Mouse (Mus musculus) kidney, postnatal 0 days (tissue): ENCODE results near the gene Ccdc81. TPM values are rescaled to one million over a fixed set of nuclear protein-coding genes. Genes with fewer than 3 reads are reported as not detected.

ENCODE experiments used
- ATAC-seq: fragments of 200-750 bp; cut with Nextera tagmentation; replicated peaks from 2 replicates; pipeline ENCODE4 v1.8.0; 2017; ENCODE audit warnings: low read depth, moderate number of reproducible peaks, moderate TSS enrichment, moderate library complexity; ENCODE audit not compliant: low FRiP score
- DNase-seq: peaks from one replicate; pipeline ENCODE4 v3.0.0-alpha.2; 2016; ENCODE audit warnings: low spot score
- H3K27ac ChIP-seq: fragments of 300-500 bp; sonication (generic); 2 replicates; pipeline ENCODE4 v1.5.1; 2014; ENCODE audit warnings: mild to moderate bottlenecking
- H3K27me3 ChIP-seq: fragments of 300-500 bp; sonication (generic); 2 replicates; pipeline ENCODE4 v1.6.1; 2014; ENCODE audit warnings: low read length, mixed read lengths; ENCODE audit not compliant: insufficient read depth
- H3K36me3 ChIP-seq: fragments of 300-500 bp; sonication (generic); 2 replicates; pipeline ENCODE4 v1.6.1; 2014; ENCODE audit warnings: low read length, mixed read lengths; ENCODE audit not compliant: insufficient read depth
- H3K4me1 ChIP-seq: fragments of 300-500 bp; sonication (generic); replicated peaks from 2 replicates; pipeline ENCODE4 v1.6.1; 2014; ENCODE audit warnings: antibody characterized with exemption, low read length, mixed read lengths; ENCODE audit not compliant: insufficient read depth
- H3K4me2 ChIP-seq: fragments of 300-500 bp; sonication (generic); 2 replicates; pipeline ENCODE4 v1.6.1; 2014; ENCODE audit warnings: mild to moderate bottlenecking, low read length, moderate library complexity, mixed read lengths
- H3K4me3 ChIP-seq: fragments of 300-500 bp; sonication (generic); replicated peaks from 2 replicates; pipeline ENCODE4 v1.5.1; 2014; ENCODE audit warnings: low read depth, low read length
- H3K9ac ChIP-seq: fragments of 300-500 bp; sonication (generic); 2 replicates; pipeline ENCODE4 v1.6.1; 2014; ENCODE audit warnings: low read depth, low read length
- H3K9me3 ChIP-seq: fragments of 300-500 bp; sonication (generic); replicated peaks from 2 replicates; pipeline ENCODE4 v1.6.1; 2016; ENCODE audit warnings: low read length, inconsistent platforms, mixed read lengths
- CTCF ChIP-seq: IDR thresholded peaks from 2 replicates; pipeline ENCODE4 v1.5.1; 2016; ENCODE audit warnings: antibody characterized with exemption, low read depth, mild to moderate bottlenecking, moderate library complexity
- WGBS: fragments of 180-500 bp; shearing (Covaris S2); extraction: QIAGEN DNeasy Blood & Tissue Kit; methylation state at CpG from one replicate; pipeline ENCODE4 v1.1.7; 2014; 5-methylcytosine and 5-hydroxymethylcytosine counted together
- polyA plus RNA-seq: library from polyadenylated mRNA; unstranded; fragments of >200 nt; fragmentation: Nextera tagmentation; extraction: Ambion mirVana; gene quantifications from 2 replicates; pipeline ENCODE4 v1.2.1, GENCODE M21; 2015

Gene Ccdc81
- polyA plus RNA-seq, 1 experiment from 2014 or later = 0.21 TPM

DNA sequence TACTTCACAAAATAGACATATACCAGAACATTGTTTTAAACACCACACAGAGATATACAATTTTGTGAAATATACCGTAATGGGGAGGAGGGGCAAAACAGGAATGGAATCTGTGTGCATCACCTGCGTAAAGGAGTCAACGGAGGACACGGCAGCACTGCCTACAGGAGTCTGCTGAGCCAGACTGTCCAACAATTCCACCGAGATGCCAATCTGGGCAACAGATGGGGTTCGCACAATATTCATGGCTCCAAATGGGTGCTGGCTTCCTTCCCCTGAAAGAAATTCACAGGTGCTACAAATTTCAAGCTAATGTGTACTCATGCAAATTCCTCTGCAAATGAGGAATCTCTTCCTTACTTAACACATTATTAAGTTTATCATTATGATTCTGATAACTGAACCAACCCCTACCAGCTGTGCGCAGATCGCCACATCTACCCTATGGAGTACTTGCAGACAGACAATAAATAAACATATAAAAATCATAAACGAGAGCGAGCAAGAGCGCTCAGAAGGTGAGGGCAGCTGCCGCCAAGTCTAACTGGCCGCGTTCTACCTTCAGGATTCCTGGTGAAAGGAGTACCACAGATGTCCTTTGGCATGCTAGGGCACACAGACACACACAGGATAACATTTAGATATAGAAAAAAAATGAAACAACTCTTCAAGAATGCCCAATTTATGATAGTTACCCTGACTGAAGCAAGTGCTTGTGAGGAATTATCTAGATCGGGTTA is 20.2 kb upstream of the Ccdc81 start:
- Histone ChIP-seq H3K4me3 (no peak overlapping the region), H3K9me3 (no peaks in the 10 kb centered on the region), H3K4me1 (no peaks in the 10 kb centered on the region), H3K27me3 (no peaks in the 10 kb centered on the region), H3K27ac (no peak overlapping the region), H3K4me2 (no peak overlapping the region), H3K9ac (no peak overlapping the region), H3K36me3 (peaks cover 4% of the 10 kb centered on the region; the same call in 1 of the 2 replicates)
- DNase-seq = no peak
- TF ChIP-seq CTCF = no peak
- WGBS = 96% methylated on average over 15 of the region's 15 CpGs
- no peak for ATAC-seq

DNA sequence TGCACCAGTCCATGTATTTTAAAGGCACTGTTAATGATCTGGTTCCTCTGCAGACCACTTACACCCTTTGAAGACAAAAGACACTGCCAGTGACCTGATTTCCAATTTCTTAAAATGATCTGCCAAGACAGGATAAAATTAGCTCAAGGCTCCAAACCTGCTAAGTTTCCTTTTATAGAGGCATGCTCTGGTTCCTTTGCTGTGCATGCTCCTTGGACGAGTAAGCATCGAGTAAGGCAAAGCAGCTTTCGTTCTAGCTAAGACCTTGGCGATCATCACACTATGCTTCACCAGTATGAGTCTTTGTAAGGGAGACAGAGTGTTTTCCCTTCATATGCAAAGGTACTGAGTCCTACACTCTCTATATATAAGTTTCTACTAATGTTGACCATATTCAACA is 14.3 kb upstream of the Ccdc81 start:
- no peak for TF ChIP-seq CTCF
- Histone ChIP-seq H3K27ac (no peak overlapping the region), H3K36me3 (peaks cover 3% of the 10 kb centered on the region; the same call in 1 of the 2 replicates), H3K4me1 (no peaks in the 10 kb centered on the region), H3K9me3 (no peaks in the 10 kb centered on the region), H3K27me3 (no peaks in the 10 kb centered on the region), H3K4me3 (no peak overlapping the region), H3K4me2 (no peak overlapping the region), H3K9ac (no peak overlapping the region)
- 91% methylated on average over 4 of the region's 4 CpGs for WGBS
- ATAC-seq = no peak
- DNase-seq = no peak

DNA sequence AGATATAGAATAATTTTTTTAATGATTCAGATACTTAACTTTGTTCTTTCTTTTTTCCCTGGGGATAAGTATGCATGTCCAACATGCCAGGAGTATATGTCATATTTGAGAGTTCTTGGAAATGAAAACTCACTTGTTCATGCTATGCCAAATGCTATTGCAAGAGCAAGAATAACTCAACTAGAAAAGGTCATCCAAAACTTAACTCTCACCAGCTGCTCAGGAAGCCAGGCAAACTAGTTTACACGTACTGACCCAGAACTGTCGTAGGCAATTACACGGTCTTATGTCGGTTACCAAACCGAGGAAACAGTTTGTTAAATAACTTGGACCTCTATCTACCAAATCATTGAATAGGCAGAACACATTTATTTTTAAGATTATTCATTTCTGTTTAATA is 13.3 kb upstream of the Ccdc81 start:
- no peak overlapping the region for H3K4me2 ChIP-seq
- no peak for TF ChIP-seq CTCF
- 94% methylated on average over 5 of the region's 5 CpGs for WGBS

DNA sequence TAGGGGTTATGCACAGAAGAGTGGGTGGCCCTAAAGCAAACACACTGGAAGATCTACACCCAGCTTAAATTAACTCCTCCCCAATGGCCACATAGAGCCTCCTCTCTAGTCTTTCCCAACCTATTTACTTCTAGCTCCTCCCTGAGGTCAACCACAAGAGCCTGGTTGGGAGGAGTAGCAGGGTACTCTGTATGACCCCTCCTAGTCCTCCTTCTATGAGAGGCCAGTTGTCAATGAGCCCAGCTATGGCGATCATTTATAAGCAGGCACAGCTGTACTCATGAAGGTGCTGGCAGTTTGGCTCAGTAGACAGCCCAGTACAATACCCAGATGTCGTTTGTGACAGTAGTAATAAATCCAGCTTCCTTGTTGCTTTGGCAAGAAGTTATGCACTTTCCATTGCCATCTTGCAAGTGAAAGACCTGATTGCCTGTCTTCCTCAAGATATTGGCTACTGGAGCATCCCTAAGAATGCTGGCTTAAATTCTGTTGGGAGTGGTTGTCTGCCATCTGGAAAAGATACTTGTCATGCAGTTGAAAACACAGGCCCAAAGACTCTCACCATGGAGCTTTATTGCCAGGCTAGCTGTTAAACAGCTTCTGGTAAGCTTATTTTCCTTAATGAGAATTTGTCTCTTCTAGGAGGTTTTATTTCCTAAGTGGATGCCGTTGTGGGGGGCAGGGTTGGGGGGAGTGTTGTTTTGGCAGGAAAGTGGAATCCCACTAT is 10.2 kb upstream of the Ccdc81 start:
- Histone ChIP-seq H3K27ac (no peak overlapping the region), H3K4me2 (no peak overlapping the region), H3K4me3 (no peak overlapping the region), H3K4me1 (no peaks in the 10 kb centered on the region), H3K36me3 (peaks cover 3% of the 10 kb centered on the region; the same call in 1 of the 2 replicates), H3K9me3 (no peaks in the 10 kb centered on the region), H3K27me3 (no peaks in the 10 kb centered on the region), H3K9ac (no peak overlapping the region)
- WGBS = 76% methylated on average over 3 of the region's 3 CpGs
- ATAC-seq = no peak
- no peak for TF ChIP-seq CTCF
- no peak for DNase-seq

More for the DNA sequence above, 13.3 kb upstream of the Ccdc81 start:
- Histone ChIP-seq H3K36me3 (peaks cover 3% of the 10 kb centered on the region; the same call in 1 of the 2 replicates), H3K4me1 (no peaks in the 10 kb centered on the region), H3K27me3 (no peaks in the 10 kb centered on the region), H3K4me3 (no peak overlapping the region), H3K9me3 (no peaks in the 10 kb centered on the region), H3K9ac (no peak overlapping the region), H3K27ac (no peak overlapping the region)
- ATAC-seq (no peak), DNase-seq (no peak)

DNA sequence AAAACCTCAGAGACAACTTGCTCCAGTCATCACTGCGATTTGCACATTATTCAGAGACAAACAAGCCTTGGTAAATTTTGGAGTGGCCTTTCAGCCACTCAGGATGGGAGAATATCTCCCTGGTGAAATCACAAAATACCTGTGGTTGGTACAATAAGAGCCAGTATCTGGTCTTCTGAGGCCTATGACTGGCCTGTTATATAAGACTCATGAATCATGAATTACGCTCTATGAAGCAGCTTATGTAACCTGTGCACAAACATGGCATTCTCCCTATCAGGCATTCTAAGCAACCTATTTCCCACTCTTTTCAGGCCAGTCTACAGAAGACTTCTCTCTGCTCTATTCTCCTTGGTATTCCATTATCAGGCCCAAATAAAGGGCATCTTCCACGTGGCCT is 8.9 kb upstream of the Ccdc81 start:
- Histone ChIP-seq H3K27me3 (no peaks in the 10 kb centered on the region), H3K9me3 (no peaks in the 10 kb centered on the region), H3K27ac (no peak overlapping the region), H3K4me3 (no peak overlapping the region), H3K9ac (no peak overlapping the region), H3K36me3 (peaks cover 3% of the 10 kb centered on the region; the same call in 1 of the 2 replicates), H3K4me1 (no peaks in the 10 kb centered on the region), H3K4me2 (no peak overlapping the region)
- no peak for TF ChIP-seq CTCF
- 93% methylated on average over 3 of the region's 3 CpGs for WGBS
- no peak for ATAC-seq
- no peak for DNase-seq

DNA sequence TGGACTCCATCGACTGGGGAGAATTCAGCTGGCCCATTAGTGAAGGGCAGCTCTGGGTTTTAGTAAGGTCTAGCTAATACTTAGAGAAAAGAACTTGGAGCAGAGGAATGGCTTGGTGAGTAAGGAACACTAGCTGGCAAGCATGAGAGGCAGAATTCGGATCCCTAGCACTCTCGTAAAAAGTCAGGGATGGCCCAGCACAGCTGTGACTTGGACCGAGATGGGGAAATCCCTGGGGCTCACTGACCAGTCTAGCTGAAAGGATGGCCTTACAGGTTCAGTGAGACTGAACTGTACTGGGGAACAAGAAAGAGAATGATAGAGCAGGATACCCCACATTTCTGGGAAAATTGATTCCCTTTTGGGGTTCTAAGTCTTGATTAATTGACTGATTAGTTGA is 6.3 kb upstream of the Ccdc81 start:
- H3K27ac ChIP-seq = no peak overlapping the region
- no peak overlapping the region for H3K4me3 ChIP-seq
- no peaks in the 10 kb centered on the region for H3K27me3 ChIP-seq
- no peaks in the 10 kb centered on the region for H3K9me3 ChIP-seq
- H3K36me3 ChIP-seq = no peaks in the 10 kb centered on the region
- no peak for TF ChIP-seq CTCF
- no peaks in the 10 kb centered on the region for H3K4me1 ChIP-seq
- H3K9ac ChIP-seq = no peak overlapping the region
- WGBS = 72% methylated on average over 4 of the region's 4 CpGs
- ATAC-seq = no peak
- H3K4me2 ChIP-seq = no peak overlapping the region
- DNase-seq = no peak
